Mouse (Mus musculus): ENCODE measurements around the gene Trank1. TPM values are rescaled to one million over a fixed set of nuclear protein-coding genes. Genes with fewer than 3 reads are reported as not detected.

Gene Trank1
- polyA plus RNA-seq, 1 experiment, result not detected

- Histone ChIP-seq H3K27me3 (ENCODE audit: control insufficient read depth, insufficient read depth, insufficient read length) (peaks cover 10% of the 10 kb centered on the region), H3K79me2 (ENCODE audit: control insufficient read depth, insufficient read depth) (no peaks in the 10 kb centered on the region), H3ac (ENCODE audit: control insufficient read depth, insufficient read length, low read depth) (no peak overlapping the region), H3K36me3 (ENCODE audit: control insufficient read depth, insufficient read depth) (no peaks in the 10 kb centered on the region), H3K4me3 (ENCODE audit: insufficient read depth, poor library complexity, severe bottlenecking) (no peak overlapping the region), H3K79me3 (ENCODE audit: low read depth) (no peaks in the 10 kb centered on the region)
- TF ChIP-seq MYOD1 (IDR thresholded peaks at IDR 0.05; ENCODE audit: control insufficient read depth, insufficient read length, low read depth) (no peak), USF1 (IDR thresholded peaks at IDR 0.05; ENCODE audit: low read depth) (no peak), MYOG (IDR thresholded peaks at IDR 0.05; ENCODE audit: control insufficient read depth, extremely low read depth, insufficient read length) (no peak), FOSL1 (IDR thresholded peaks at IDR 0.05; ENCODE audit: insufficient read depth, low read length, poor library complexity, severe bottlenecking) (no peak), CTCF (IDR thresholded peaks at IDR 0.05; ENCODE audit: control insufficient read depth, insufficient read depth, insufficient read length) (no peak), CEBPB (IDR thresholded peaks at IDR 0.05; ENCODE audit: low read depth) (no peak), MAX (IDR thresholded peaks at IDR 0.05) (no peak)
Observed at GRCm38 (mm10) chr9:111439836-111440201, 128.3 kb downstream of the Trank1 start.

DNA sequence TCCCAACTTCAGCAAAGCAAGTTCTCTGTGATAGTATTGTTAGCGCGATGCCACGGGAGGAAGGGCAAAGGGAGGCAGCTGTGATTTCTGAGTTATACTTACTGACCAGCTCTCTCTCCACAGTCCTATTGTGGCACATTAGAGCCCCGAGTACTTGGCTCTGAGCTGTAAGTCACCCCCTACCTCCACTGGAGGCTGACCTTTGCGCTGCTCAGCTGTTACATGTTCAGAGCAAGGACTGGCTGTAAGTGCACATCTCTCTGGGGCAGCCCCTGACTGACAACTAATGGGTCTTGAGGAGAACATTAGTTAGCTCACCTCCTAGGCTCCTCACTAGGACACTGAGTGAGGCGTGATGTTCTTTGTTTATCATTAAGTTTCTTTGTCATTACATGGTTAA is 128.9 kb downstream of the Trank1 start:
- Histone ChIP-seq H3K79me2 (ENCODE audit: control insufficient read depth, insufficient read depth) (no peaks in the 10 kb centered on the region), H3K27me3 (ENCODE audit: control insufficient read depth, insufficient read depth, insufficient read length) (peaks cover 13% of the 10 kb centered on the region), H3K79me3 (ENCODE audit: low read depth) (no peaks in the 10 kb centered on the region), H3ac (ENCODE audit: control insufficient read depth, insufficient read length, low read depth) (no peak overlapping the region), H3K36me3 (ENCODE audit: control insufficient read depth, insufficient read depth) (no peaks in the 10 kb centered on the region), H3K4me3 (ENCODE audit: insufficient read depth, poor library complexity, severe bottlenecking) (no peak overlapping the region)
- TF ChIP-seq MAX (IDR thresholded peaks at IDR 0.05) (no peak), MYOG (IDR thresholded peaks at IDR 0.05; ENCODE audit: control insufficient read depth, extremely low read depth, insufficient read length) (no peak), USF1 (IDR thresholded peaks at IDR 0.05; ENCODE audit: low read depth) (no peak), CEBPB (IDR thresholded peaks at IDR 0.05; ENCODE audit: low read depth) (no peak), CTCF (IDR thresholded peaks at IDR 0.05; ENCODE audit: control insufficient read depth, insufficient read depth, insufficient read length) (no peak), MYOD1 (IDR thresholded peaks at IDR 0.05; ENCODE audit: control insufficient read depth, insufficient read length, low read depth) (no peak), FOSL1 (IDR thresholded peaks at IDR 0.05; ENCODE audit: insufficient read depth, low read length, poor library complexity, severe bottlenecking) (no peak)

- no peaks in the 10 kb centered on the region for H3K79me3 ChIP-seq (ENCODE audit: low read depth)
- H3K4me3 ChIP-seq (ENCODE audit: insufficient read depth, poor library complexity, severe bottlenecking), result no peak overlapping the region
Observed at GRCm38 (mm10) chr9:111441151-111441550, 129.6 kb downstream of the Trank1 start.

More at GRCm38 (mm10) chr9:111441151-111441550, 129.6 kb downstream of the Trank1 start:
- H3ac ChIP-seq (ENCODE audit: control insufficient read depth, insufficient read length, low read depth), result no peak overlapping the region
- H3K36me3 ChIP-seq (ENCODE audit: control insufficient read depth, insufficient read depth), result no peaks in the 10 kb centered on the region
- peaks cover 13% of the 10 kb centered on the region for H3K27me3 ChIP-seq (ENCODE audit: control insufficient read depth, insufficient read depth, insufficient read length)
- TF ChIP-seq MYOD1 (IDR thresholded peaks at IDR 0.05; ENCODE audit: control insufficient read depth, insufficient read length, low read depth), result no peak
- TF ChIP-seq USF1 (IDR thresholded peaks at IDR 0.05; ENCODE audit: low read depth), result no peak
- TF ChIP-seq CEBPB (IDR thresholded peaks at IDR 0.05; ENCODE audit: low read depth), result no peak
- TF ChIP-seq CTCF (IDR thresholded peaks at IDR 0.05; ENCODE audit: control insufficient read depth, insufficient read depth, insufficient read length), result no peak
- no peak for TF ChIP-seq FOSL1 (IDR thresholded peaks at IDR 0.05; ENCODE audit: insufficient read depth, low read length, poor library complexity, severe bottlenecking)
- no peaks in the 10 kb centered on the region for H3K79me2 ChIP-seq (ENCODE audit: control insufficient read depth, insufficient read depth)

Other genes starting within 250 kb of the Trank1 start
- 29.4 TPM for gene Lrrfip2, start 194.1 kb upstream of the Trank1 start, polyA plus RNA-seq (2012; fragmentation: generic; extraction: Trizol)
- 11.7 TPM for gene Mlh1, start 39.9 kb upstream of the Trank1 start, polyA plus RNA-seq (2012; fragmentation: generic; extraction: Trizol)
- gene Epm2aip1, start 39.8 kb upstream of the Trank1 start, polyA plus RNA-seq (2012; fragmentation: generic; extraction: Trizol), result 3.0 TPM
- gene Dclk3, start 127.3 kb downstream of the Trank1 start, polyA plus RNA-seq (2012; fragmentation: generic; extraction: Trizol), result not detected